Mouse (Mus musculus): ENCODE measurements around the gene R3hcc1l. TPM values are rescaled to one million over a fixed set of nuclear protein-coding genes. Genes with fewer than 3 reads are reported as not detected.

Gene R3hcc1l
- polyA plus RNA-seq, 1 experiment from 2014 or later, result 36.9 TPM

- no peak overlapping the region for H3K27ac ChIP-seq (replicated peaks; ENCODE audit: low read depth, low read length)
- WGBS, result 22% methylated on average over 8 of the region's 8 CpGs
- no peak overlapping the region for H3K4me2 ChIP-seq (ENCODE audit: low read depth, low read length)
- no peaks in the 10 kb centered on the region for H3K4me1 ChIP-seq (ENCODE audit: control insufficient read depth, insufficient read depth, low read length)
- H3K9ac ChIP-seq (replicated peaks; ENCODE audit: low read length), result no peak overlapping the region
- H3K27me3 ChIP-seq (ENCODE audit: control insufficient read depth, insufficient read depth, low read length), result no peaks in the 10 kb centered on the region
- H3K4me3 ChIP-seq (ENCODE audit: low read depth, low read length), result no peak overlapping the region
- ATAC-seq (replicated peaks; ENCODE audit: insufficient number of reproducible peaks, low FRiP score, low TSS enrichment, low read depth) (no peak; the same call in 1 of the 2 replicates), DNase-seq (ENCODE audit: low spot score) (peak; percentile 33)
- H3K9me3 ChIP-seq (replicated peaks; ENCODE audit: control insufficient read depth, low read length), result no peaks in the 10 kb centered on the region
- H3K36me3 ChIP-seq (replicated peaks; ENCODE audit: control insufficient read depth, insufficient read depth, low read depth, low read length), result no peaks in the 10 kb centered on the region
Measured at GRCm38 (mm10) chr19:42631541-42631961, 113.0 kb downstream of the R3hcc1l start.

- no peaks in the 10 kb centered on the region for H3K9me3 ChIP-seq (replicated peaks; ENCODE audit: control insufficient read depth, low read length)
- H3K27me3 ChIP-seq (ENCODE audit: control insufficient read depth, insufficient read depth, low read length), result no peaks in the 10 kb centered on the region
- ATAC-seq (replicated peaks; ENCODE audit: insufficient number of reproducible peaks, low FRiP score, low TSS enrichment, low read depth) (no peak), DNase-seq (ENCODE audit: low spot score) (no peak)
- no peak overlapping the region for H3K4me3 ChIP-seq (ENCODE audit: low read depth, low read length)
- H3K4me1 ChIP-seq (ENCODE audit: control insufficient read depth, insufficient read depth, low read length), result no peaks in the 10 kb centered on the region
- H3K9ac ChIP-seq (replicated peaks; ENCODE audit: low read length), result no peak overlapping the region
- H3K27ac ChIP-seq (replicated peaks; ENCODE audit: low read depth, low read length), result no peak overlapping the region
- H3K4me2 ChIP-seq (ENCODE audit: low read depth, low read length), result no peak overlapping the region
- WGBS, result 73% methylated on average over 4 of the region's 4 CpGs
- H3K36me3 ChIP-seq (replicated peaks; ENCODE audit: control insufficient read depth, insufficient read depth, low read depth, low read length), result no peaks in the 10 kb centered on the region
Measured at GRCm38 (mm10) chr19:42632301-42632700, 113.7 kb downstream of the R3hcc1l start.

- Histone ChIP-seq H3K9me3 (replicated peaks; ENCODE audit: control insufficient read depth, low read length) (no peaks in the 10 kb centered on the region), H3K4me3 (ENCODE audit: low read depth, low read length) (no peak overlapping the region), H3K4me2 (ENCODE audit: low read depth, low read length) (no peak overlapping the region), H3K36me3 (replicated peaks; ENCODE audit: control insufficient read depth, insufficient read depth, low read depth, low read length) (no peaks in the 10 kb centered on the region), H3K27me3 (ENCODE audit: control insufficient read depth, insufficient read depth, low read length) (no peaks in the 10 kb centered on the region), H3K4me1 (ENCODE audit: control insufficient read depth, insufficient read depth, low read length) (no peaks in the 10 kb centered on the region; the same call in 1 of the 2 replicates), H3K27ac (replicated peaks; ENCODE audit: low read depth, low read length) (no peak overlapping the region), H3K9ac (replicated peaks; ENCODE audit: low read length) (no peak overlapping the region)
- WGBS, result 50% methylated on average over 2 of the region's 2 CpGs
- peak; percentile 17 for DNase-seq (ENCODE audit: low spot score)
- no peak for ATAC-seq (replicated peaks; ENCODE audit: insufficient number of reproducible peaks, low FRiP score, low TSS enrichment, low read depth)
Measured at GRCm38 (mm10) chr19:42633650-42634049, 115.1 kb downstream of the R3hcc1l start.

GRCm38 (mm10) chr19:42636631-42637030 lies 118.1 kb downstream of the R3hcc1l start:
- Histone ChIP-seq H3K27ac (replicated peaks; ENCODE audit: low read depth, low read length) (no peak overlapping the region), H3K4me3 (ENCODE audit: low read depth, low read length) (no peak overlapping the region), H3K27me3 (ENCODE audit: control insufficient read depth, insufficient read depth, low read length) (no peaks in the 10 kb centered on the region), H3K9me3 (replicated peaks; ENCODE audit: control insufficient read depth, low read length) (no peaks in the 10 kb centered on the region), H3K4me1 (ENCODE audit: control insufficient read depth, insufficient read depth, low read length) (peaks cover 6% of the 10 kb centered on the region; the same call in 1 of the 2 replicates), H3K36me3 (replicated peaks; ENCODE audit: control insufficient read depth, insufficient read depth, low read depth, low read length) (no peaks in the 10 kb centered on the region), H3K9ac (replicated peaks; ENCODE audit: low read length) (no peak overlapping the region), H3K4me2 (ENCODE audit: low read depth, low read length) (no peak overlapping the region)
- DNase-seq (ENCODE audit: low spot score) (peak; percentile 73), ATAC-seq (replicated peaks; ENCODE audit: insufficient number of reproducible peaks, low FRiP score, low TSS enrichment, low read depth) (no peak)
- WGBS, result 50% methylated on average over 11 of the region's 11 CpGs

- Histone ChIP-seq H3K9ac (replicated peaks; ENCODE audit: low read length) (no peak overlapping the region), H3K9me3 (replicated peaks; ENCODE audit: control insufficient read depth, low read length) (no peaks in the 10 kb centered on the region), H3K27ac (replicated peaks; ENCODE audit: low read depth, low read length) (no peak overlapping the region), H3K4me2 (ENCODE audit: low read depth, low read length) (no peak overlapping the region), H3K4me1 (ENCODE audit: control insufficient read depth, insufficient read depth, low read length) (peaks cover 6% of the 10 kb centered on the region; the same call in 1 of the 2 replicates), H3K36me3 (replicated peaks; ENCODE audit: control insufficient read depth, insufficient read depth, low read depth, low read length) (no peaks in the 10 kb centered on the region), H3K27me3 (ENCODE audit: control insufficient read depth, insufficient read depth, low read length) (no peaks in the 10 kb centered on the region), H3K4me3 (ENCODE audit: low read depth, low read length) (no peak overlapping the region)
- ATAC-seq (replicated peaks; ENCODE audit: insufficient number of reproducible peaks, low FRiP score, low TSS enrichment, low read depth), result no peak
- DNase-seq (ENCODE audit: low spot score), result peak; percentile 42
- WGBS, result 13% methylated on average over 8 of the region's 8 CpGs
Measured at GRCm38 (mm10) chr19:42638604-42639481, 120.3 kb downstream of the R3hcc1l start.

- no peak for DNase-seq (ENCODE audit: low spot score)
- no peak overlapping the region for H3K4me2 ChIP-seq (ENCODE audit: low read depth, low read length)
- ATAC-seq (replicated peaks; ENCODE audit: insufficient number of reproducible peaks, low FRiP score, low TSS enrichment, low read depth), result no peak
- H3K9ac ChIP-seq (replicated peaks; ENCODE audit: low read length), result no peak overlapping the region
- 67% methylated on average over 8 of the region's 8 CpGs for WGBS
- no peaks in the 10 kb centered on the region for H3K36me3 ChIP-seq (replicated peaks; ENCODE audit: control insufficient read depth, insufficient read depth, low read depth, low read length)
- no peaks in the 10 kb centered on the region for H3K9me3 ChIP-seq (replicated peaks; ENCODE audit: control insufficient read depth, low read length)
- H3K27me3 ChIP-seq (ENCODE audit: control insufficient read depth, insufficient read depth, low read length), result no peaks in the 10 kb centered on the region
- no peak overlapping the region for H3K27ac ChIP-seq (replicated peaks; ENCODE audit: low read depth, low read length)
- H3K4me3 ChIP-seq (ENCODE audit: low read depth, low read length), result no peak overlapping the region
- peaks cover 6% of the 10 kb centered on the region; the same call in 1 of the 2 replicates for H3K4me1 ChIP-seq (ENCODE audit: control insufficient read depth, insufficient read depth, low read length)
Measured at GRCm38 (mm10) chr19:42639544-42639943, 121.0 kb downstream of the R3hcc1l start.

GRCm38 (mm10) chr19:42640211-42640610 lies 121.7 kb downstream of the R3hcc1l start:
- no peak overlapping the region for H3K9ac ChIP-seq (replicated peaks; ENCODE audit: low read length)
- WGBS, result 85% methylated on average over 9 of the region's 9 CpGs
- no peak overlapping the region for H3K27ac ChIP-seq (replicated peaks; ENCODE audit: low read depth, low read length)
- H3K36me3 ChIP-seq (replicated peaks; ENCODE audit: control insufficient read depth, insufficient read depth, low read depth, low read length), result no peaks in the 10 kb centered on the region
- DNase-seq (ENCODE audit: low spot score) (no peak), ATAC-seq (replicated peaks; ENCODE audit: insufficient number of reproducible peaks, low FRiP score, low TSS enrichment, low read depth) (no peak)
- H3K4me3 ChIP-seq (ENCODE audit: low read depth, low read length), result no peak overlapping the region
- H3K4me1 ChIP-seq (ENCODE audit: control insufficient read depth, insufficient read depth, low read length), result peaks cover 6% of the 10 kb centered on the region; the same call in 1 of the 2 replicates
- no peak overlapping the region for H3K4me2 ChIP-seq (ENCODE audit: low read depth, low read length)
- H3K9me3 ChIP-seq (replicated peaks; ENCODE audit: control insufficient read depth, low read length), result no peaks in the 10 kb centered on the region
- no peaks in the 10 kb centered on the region for H3K27me3 ChIP-seq (ENCODE audit: control insufficient read depth, insufficient read depth, low read length)

All from embryonic facial prominence, embryonic 11.5 days (tissue).